Mouse (Mus musculus) 416B (cell line): Measurements from ENCODE around the gene Nr1i3.

ENCODE experiments used
- DNase-seq: peaks from one replicate; pipeline ENCODE4 v3.0.0; 2011; ENCODE audit warnings: low read depth

Nr1i3 gene

GRCm38 (mm10) chr1:171251594-171252324 lies 38.0 kb downstream of the Nr1i3 start:
- DNase-seq, result no peak

GRCm38 (mm10) chr1:171252415-171252814 lies 38.6 kb downstream of the Nr1i3 start:
- no peak for DNase-seq

GRCm38 (mm10) chr1:171256095-171256818 lies 42.5 kb downstream of the Nr1i3 start:
- no peak for DNase-seq

- DNase-seq, result peak; percentile 84
These were observed 43.3 kb downstream of the Nr1i3 start for GRCm38 (mm10) chr1:171256937-171257548.

GRCm38 (mm10) chr1:171257781-171258180 lies 44.0 kb downstream of the Nr1i3 start:
- DNase-seq, result no peak

GRCm38 (mm10) chr1:171258921-171259320 lies 45.2 kb downstream of the Nr1i3 start:
- peak; percentile 73 for DNase-seq

- DNase-seq, result no peak
These were observed 46.5 kb downstream of the Nr1i3 start for GRCm38 (mm10) chr1:171260316-171260715.

- DNase-seq, result peak; percentile 83
These were observed 48.9 kb downstream of the Nr1i3 start for GRCm38 (mm10) chr1:171262594-171263130.

GRCm38 (mm10) chr1:171263185-171263611 lies 49.4 kb downstream of the Nr1i3 start:
- no peak for DNase-seq

- no peak for DNase-seq
These were observed 50.1 kb downstream of the Nr1i3 start for GRCm38 (mm10) chr1:171263666-171264461.

GRCm38 (mm10) chr1:171265971-171266744 lies 52.4 kb downstream of the Nr1i3 start:
- DNase-seq, result no peak

GRCm38 (mm10) chr1:171268341-171268740 lies 54.6 kb downstream of the Nr1i3 start:
- DNase-seq, result peak; percentile 63

GRCm38 (mm10) chr1:171269848-171270572 lies 56.2 kb downstream of the Nr1i3 start, which contains the start of gene B4galt3:
B4galt3 (plus strand) TSS chr1:171270328.
- DNase-seq, result peak; percentile 91
